Mouse (Mus musculus) bone marrow, adult 2 months (tissue): ENCODE results near the gene Gsdma.

Experiments
- CTCF ChIP-seq: fragments of 200-500 bp; IDR thresholded peaks from 2 replicates; pipeline ENCODE4 v1.5.1; 2011; ENCODE audit warnings: low read length, control low read depth; ENCODE audit not compliant: control insufficient read depth, insufficient read depth
- POLR2A ChIP-seq: fragments of 200-500 bp; IDR thresholded peaks from 2 replicates; pipeline ENCODE4 v1.6.1; 2011; ENCODE audit warnings: low read depth, mild to moderate bottlenecking, control low read depth, low read length, borderline replicate concordance; ENCODE audit not compliant: control insufficient read depth

GRCm38 (mm10) chr11:98671284-98671815 lies 7.2 kb downstream of the Gsdma start:
- TF ChIP-seq CTCF (no peak), POLR2A (no peak)
